Mouse (Mus musculus) frontal cortex, postnatal 25 days (tissue): ENCODE results near the gene Lama5.
"Not testable (repeated sequence)": the region's sequence is repeated elsewhere in the genome, so short reads cannot be mapped to it uniquely, and the experiment has no call there.

Experiments
- DNase-seq, 2 experiments: peaks; one replicate each; pipeline ENCODE4 v3.0.0; 2022; ENCODE audit warnings: low spot score in 2 of 2

Gene Lama5

DNA sequence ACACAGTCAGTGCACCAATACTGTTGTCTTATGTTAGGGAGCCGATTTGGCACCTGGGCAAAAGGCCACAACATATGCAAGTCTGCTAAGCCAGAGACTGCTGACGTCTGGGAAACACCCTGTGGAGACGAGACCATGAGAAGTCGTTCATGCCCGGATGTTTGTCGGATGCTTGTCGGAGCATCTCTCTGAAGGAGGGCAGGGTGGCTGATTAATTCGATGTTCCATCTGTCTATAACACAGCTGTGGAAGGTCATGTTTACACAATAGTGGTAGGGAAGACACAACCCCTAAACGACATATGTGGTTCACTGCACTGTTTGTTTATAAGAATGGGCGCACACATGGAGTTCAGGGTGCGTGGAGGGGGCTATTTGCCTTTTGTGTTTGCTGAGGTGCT is 25.0 kb downstream of the Lama5 start:
- no peak for DNase-seq

- DNase-seq = no peak
These were observed 26.9 kb downstream of the Lama5 start for GRCm38 (mm10) chr2:180198782-180199181.

GRCm38 (mm10) chr2:180197323-180198037 is 28.2 kb downstream of the Lama5 start:
- no peak for DNase-seq

DNA sequence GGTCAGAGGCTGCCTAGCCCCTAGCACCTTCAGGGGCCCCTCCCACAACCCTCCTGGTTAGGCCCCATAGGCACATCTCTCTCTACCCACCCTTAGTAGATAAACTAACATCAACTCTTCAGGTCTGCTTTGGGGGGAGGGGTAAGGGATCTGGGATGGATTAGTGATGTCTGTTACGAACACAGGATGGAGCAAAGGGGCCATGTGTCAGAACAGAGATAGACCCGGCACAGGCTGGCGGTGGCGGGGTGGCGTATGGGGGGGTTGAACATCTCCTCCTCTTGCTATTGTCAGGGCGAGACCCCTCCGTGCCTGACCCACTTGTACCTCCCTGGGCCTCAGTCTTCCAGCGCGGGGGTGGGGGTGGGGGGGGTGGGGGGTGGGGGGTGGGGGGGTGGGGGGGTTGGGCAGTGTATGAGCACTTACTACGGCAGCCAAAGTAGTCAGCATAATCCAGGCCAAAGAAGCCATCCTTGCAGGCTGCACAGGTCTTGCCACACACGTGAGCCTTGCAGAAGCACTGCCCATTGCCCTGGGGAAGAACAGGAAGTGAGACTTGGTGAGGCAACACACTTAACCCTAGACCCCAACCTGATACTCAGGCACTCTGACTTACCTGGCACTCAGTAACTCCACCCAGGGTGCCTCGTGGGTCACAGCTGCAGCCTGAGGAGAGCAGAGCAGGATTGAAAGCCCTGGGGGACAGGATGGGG is 28.9 kb downstream of the Lama5 start:
- DNase-seq = no peak

DNA sequence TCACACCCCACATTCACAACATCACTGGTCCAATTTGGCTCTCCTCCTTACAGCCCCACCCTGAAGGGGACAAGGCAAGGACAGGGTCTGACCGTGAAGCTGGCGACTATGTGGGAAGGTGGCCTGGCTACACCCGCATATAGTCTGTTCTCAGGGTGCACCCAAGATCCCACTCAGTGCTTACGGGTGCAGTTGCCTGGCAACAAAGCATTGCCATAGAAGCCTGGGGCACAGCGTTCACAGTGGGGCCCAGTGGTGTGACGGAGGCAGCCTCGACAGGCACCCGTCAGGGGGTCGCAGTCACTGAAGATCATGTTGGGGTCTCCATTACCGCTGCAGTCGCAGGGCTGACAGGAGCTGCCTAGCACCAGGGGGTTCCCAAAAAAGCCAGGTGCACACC is 38.3 kb downstream of the Lama5 start:
- DNase-seq = no peak

- no peak for DNase-seq
These were observed 40.0 kb downstream of the Lama5 start for GRCm38 (mm10) chr2:180185686-180186085.

GRCm38 (mm10) chr2:180184752-180185109 is 40.9 kb downstream of the Lama5 start:
- no peak for DNase-seq

- no peak for DNase-seq
These were observed 41.5 kb downstream of the Lama5 start for GRCm38 (mm10) chr2:180184011-180184751.

DNA sequence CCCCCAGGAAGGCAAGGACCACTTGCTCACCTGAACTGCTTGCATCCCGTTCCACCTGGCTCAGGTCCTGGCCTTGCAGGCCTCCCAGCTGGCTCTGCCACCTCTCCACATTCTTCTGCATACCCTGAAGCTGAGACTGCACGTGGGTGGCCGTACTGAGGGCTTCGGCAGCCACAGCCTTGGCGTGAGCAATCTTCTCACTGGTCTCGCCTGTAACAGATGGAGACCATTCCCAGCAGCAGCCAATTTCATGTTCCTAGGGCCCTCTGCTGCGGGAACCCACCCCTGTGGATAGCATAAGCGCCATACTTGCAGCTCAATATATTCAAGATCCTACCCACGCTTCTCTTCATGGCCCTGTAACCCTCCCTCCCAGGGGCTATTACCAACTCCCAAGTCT is 44.1 kb downstream of the Lama5 start:
- DNase-seq = no peak

GRCm38 (mm10) chr2:180175725-180176124 is 49.9 kb downstream of the Lama5 start:
- DNase-seq = no peak

GRCm38 (mm10) chr2:180174121-180174520 is 51.5 kb downstream of the Lama5 start:
- no peak for DNase-seq

- DNase-seq = not testable (repeated sequence)
These were observed 51.9 kb downstream of the Lama5 start for GRCm38 (mm10) chr2:180173711-180174110.

DNA sequence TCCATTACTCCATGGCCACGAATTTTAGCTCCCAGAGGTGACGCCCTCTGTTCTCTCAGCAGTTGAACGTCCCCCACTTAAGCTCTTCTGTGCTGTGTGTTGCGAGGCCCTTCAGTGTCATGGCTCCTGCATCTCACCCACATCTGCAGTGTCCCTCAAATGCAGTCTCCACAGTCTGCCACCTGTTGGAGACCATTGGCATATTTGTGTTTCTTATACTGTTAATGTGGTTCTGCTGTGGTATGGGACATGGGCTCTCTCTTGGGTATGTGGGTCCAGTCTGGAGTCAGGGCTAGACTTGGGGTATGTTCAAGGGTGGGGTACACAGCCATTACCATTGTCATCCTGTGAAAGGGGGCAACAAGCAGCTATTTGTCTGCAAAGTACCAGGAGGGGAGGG is 52.5 kb downstream of the Lama5 start:
- DNase-seq = no peak

- no peak for DNase-seq
These were observed 53.5 kb downstream of the Lama5 start for GRCm38 (mm10) chr2:180172152-180172551.

DNA sequence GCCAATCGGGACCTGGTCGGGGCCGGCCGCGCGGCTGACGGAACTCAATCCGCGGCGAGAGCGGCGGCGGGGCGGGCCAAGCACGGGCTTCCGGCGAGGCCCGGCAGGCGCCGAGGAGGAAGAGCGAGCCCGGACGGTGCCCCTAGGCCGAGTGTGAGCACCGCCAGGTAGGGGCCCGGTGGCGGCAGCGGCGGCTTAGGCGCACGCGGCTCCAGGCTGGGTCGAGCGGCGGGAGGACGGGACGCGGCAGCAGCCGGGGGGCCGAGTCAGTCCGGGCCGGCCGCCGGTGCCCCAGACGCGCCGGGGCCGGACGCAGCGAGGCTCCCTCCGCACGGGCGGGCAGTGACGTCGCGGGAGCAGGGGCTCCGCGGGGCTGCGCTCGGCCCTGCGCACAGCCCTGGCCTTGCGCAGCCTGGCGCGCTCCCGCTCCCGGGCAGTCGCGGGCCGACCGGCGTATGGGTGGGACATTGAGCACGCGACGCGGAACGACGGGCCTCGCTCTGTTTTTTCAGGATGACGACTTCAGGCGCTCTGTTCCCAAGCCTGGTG is 54.1 kb downstream of the Lama5 start:
- no peak for DNase-seq

GRCm38 (mm10) chr2:180170806-180171521 is 54.7 kb downstream of the Lama5 start, which contains the start of gene Adrm1:
Gene Adrm1, plus strand, starts transcription at chr2:180171485.
- peak; percentile 95 to 98 for DNase-seq

- DNase-seq = no peak
These were observed 55.4 kb downstream of the Lama5 start for GRCm38 (mm10) chr2:180170151-180170805.

GRCm38 (mm10) chr2:180166869-180167268 is 58.8 kb downstream of the Lama5 start:
- no peak for DNase-seq

- DNase-seq = no peak
These were observed 59.8 kb downstream of the Lama5 start for GRCm38 (mm10) chr2:180165855-180166254.

GRCm38 (mm10) chr2:180158627-180159026 is 67.0 kb downstream of the Lama5 start:
- no peak for DNase-seq

GRCm38 (mm10) chr2:180154796-180155195 is 70.9 kb downstream of the Lama5 start:
- no peak for DNase-seq
